In genomic region chr17:27152976-27153723, GRCm38 (mm10) we compare ENCODE assay signal across 10 mouse cellular contexts. TPM values are rescaled to one million over a fixed set of nuclear protein-coding genes. Genes with fewer than 3 reads are reported as not detected.
DNase-seq lines count a peak whose midpoint lies in the region; ATAC-seq and TF ChIP-seq lines count a peak whose summit lies in the region.
"Had no signal": no experiment of that assay in that cellular context is flagged by ENCODE, and none has a peak within 500 bp of the region (broad histone marks: within the 10 kb centered on the region; RNA-seq: fewer than 3 reads in every experiment).

No protein-coding gene starts in this region.

- H3K4me2 ChIP-seq in forebrain, postnatal 0 days (ENCODE audit: low read depth), result no peak overlapping the region
- no peak overlapping the region for H3K4me2 ChIP-seq in forebrain, embryonic 12.5 days
- H3K4me2 ChIP-seq in intestine, embryonic 15.5 days (replicated peaks), result no peak overlapping the region
- H3K4me2 ChIP-seq: neural tube, embryonic 13.5 days had no signal

- no peak overlapping the region for H3K4me3 ChIP-seq in forebrain, postnatal 0 days (ENCODE audit: low read depth, low read length)
- H3K4me3 ChIP-seq in forebrain, embryonic 12.5 days (replicated peaks), result no peak overlapping the region
- no peak overlapping the region for H3K4me3 ChIP-seq in intestine, embryonic 15.5 days (replicated peaks)
- H3K4me3 ChIP-seq: neural tube, embryonic 13.5 days had no signal

- H3K36me3 ChIP-seq in forebrain, postnatal 0 days (ENCODE audit: insufficient read depth), result no peaks in the 10 kb centered on the region
- H3K36me3 ChIP-seq in forebrain, embryonic 12.5 days (replicated peaks), result no peaks in the 10 kb centered on the region
- H3K36me3 ChIP-seq in intestine, embryonic 15.5 days, result no peaks in the 10 kb centered on the region
- H3K36me3 ChIP-seq: neural tube, embryonic 13.5 days had no signal

- no peak for TF ChIP-seq CTCF in forebrain, postnatal 0 days (IDR thresholded peaks at IDR 0.05; ENCODE audit: low read depth)

- H3K27me3 ChIP-seq in forebrain, postnatal 0 days (ENCODE audit: insufficient read depth, low read length), result no peaks in the 10 kb centered on the region
- H3K27me3 ChIP-seq in forebrain, embryonic 12.5 days, result peaks cover 3% of the 10 kb centered on the region; the same call in 1 of the 2 replicates
- no peaks in the 10 kb centered on the region for H3K27me3 ChIP-seq in intestine, embryonic 15.5 days (replicated peaks)
- H3K27me3 ChIP-seq: neural tube, embryonic 13.5 days had no signal

- no peak overlapping the region for H3K27ac ChIP-seq in forebrain, postnatal 0 days (ENCODE audit: low read depth, low read length)
- no peak overlapping the region for H3K27ac ChIP-seq in forebrain, embryonic 12.5 days
- no peak overlapping the region for H3K27ac ChIP-seq in intestine, embryonic 15.5 days
- H3K27ac ChIP-seq: neural tube, embryonic 13.5 days had no signal

- ATAC-seq in forebrain, postnatal 0 days, result 0 out of 2 replicates have a peak, but pooled peaks have one; percentile 10
- no peak for ATAC-seq in forebrain, embryonic 12.5 days (ENCODE audit: low FRiP score)
- peak; percentile 63 for ATAC-seq in intestine, embryonic 15.5 days

- H3K9me3 ChIP-seq in forebrain, postnatal 0 days (ENCODE audit: low read length), result no peaks in the 10 kb centered on the region
- H3K9me3 ChIP-seq in forebrain, embryonic 12.5 days, result no peaks in the 10 kb centered on the region
- H3K9me3 ChIP-seq in intestine, embryonic 15.5 days, result no peaks in the 10 kb centered on the region
- H3K9me3 ChIP-seq: neural tube, embryonic 13.5 days had no signal

- no peaks in the 10 kb centered on the region for H3K4me1 ChIP-seq in forebrain, postnatal 0 days (ENCODE audit: insufficient read depth)
- peaks cover 14% of the 10 kb centered on the region; the same call in 1 of the 2 replicates for H3K4me1 ChIP-seq in forebrain, embryonic 12.5 days
- H3K4me1 ChIP-seq in intestine, embryonic 15.5 days (replicated peaks), result peaks cover 6% of the 10 kb centered on the region

- no peak overlapping the region for H3K9ac ChIP-seq in forebrain, postnatal 0 days
- no peak overlapping the region for H3K9ac ChIP-seq in forebrain, embryonic 12.5 days
- H3K9ac ChIP-seq in intestine, embryonic 15.5 days, result no peak overlapping the region
- H3K9ac ChIP-seq: neural tube, embryonic 13.5 days had no signal

- no peak for DNase-seq in forebrain, postnatal 0 days
- peak; percentile 38 for DNase-seq in lung, postnatal 25 days (ENCODE audit: low spot score)
- no peak for DNase-seq in lung, postnatal 4 days
- peak; percentile 83 for DNase-seq in skeletal muscle tissue, adult 2 months (ENCODE audit: low read depth, low spot score)
- no peak for DNase-seq in cerebellum, postnatal 25 days
- DNase-seq in embryo, embryonic 9.5 days (ENCODE audit: extremely low spot score), result no peak
- DNase-seq: thymus, postnatal 25 days had no signal

- WGBS in forebrain, postnatal 0 days, result 57% methylated on average over 8 of the region's 8 CpGs
- 72% methylated on average over 8 of the region's 8 CpGs for WGBS in forebrain, embryonic 12.5 days
- WGBS in intestine, embryonic 15.5 days, result 52% methylated on average over 8 of the region's 8 CpGs

RNA-seq across cellular contexts. Expression of gene Ip6k3, which starts 14.4 kb away (rescaled TPM):
- total RNA-seq in forebrain, postnatal 0 days (2014; rRNA removed), result 0.08 TPM in 1 of 2 replicates, not detected in the other
- polyA plus RNA-seq in forebrain, postnatal 0 days (2015; fragmentation: Nextera tagmentation; extraction: Ambion mirVana), result 0.06 TPM in 2 replicates
- 0.13 TPM in 1 of 2 replicates, not detected in the other for polyA plus RNA-seq in forebrain, embryonic 12.5 days (2016; fragmentation: Nextera tagmentation; extraction: Ambion mirVana)
- polyA plus RNA-seq in intestine, embryonic 15.5 days (2015; fragmentation: Nextera tagmentation; extraction: Ambion mirVana), result 0.06 and 0.14 TPM in 2 replicates

RNA-seq across cellular contexts. Expression of gene Uqcc2, which starts 19.4 kb away (rescaled TPM):
- total RNA-seq in forebrain, postnatal 0 days (2014; rRNA removed), result 214 and 330 TPM in 2 replicates
- 388 and 459 TPM in 2 replicates for polyA plus RNA-seq in forebrain, postnatal 0 days (2015; fragmentation: Nextera tagmentation; extraction: Ambion mirVana)
- polyA plus RNA-seq in forebrain, embryonic 12.5 days (2016; fragmentation: Nextera tagmentation; extraction: Ambion mirVana), result 274 and 306 TPM in 2 replicates
- polyA plus RNA-seq in intestine, embryonic 15.5 days (2015; fragmentation: Nextera tagmentation; extraction: Ambion mirVana), result 266 and 272 TPM in 2 replicates

RNA-seq across cellular contexts. Expression of gene Lemd2, which starts 51.1 kb away (rescaled TPM):
- total RNA-seq in forebrain, postnatal 0 days (2014; rRNA removed), result 86.9 and 90.7 TPM in 2 replicates
- 17.7 and 19.2 TPM in 2 replicates for polyA plus RNA-seq in forebrain, postnatal 0 days (2015; fragmentation: Nextera tagmentation; extraction: Ambion mirVana)
- polyA plus RNA-seq in forebrain, embryonic 12.5 days (2016; fragmentation: Nextera tagmentation; extraction: Ambion mirVana), result 30.6 and 30.8 TPM in 2 replicates
- polyA plus RNA-seq in intestine, embryonic 15.5 days (2015; fragmentation: Nextera tagmentation; extraction: Ambion mirVana), result 10.9 and 12.2 TPM in 2 replicates

Comparison
In these comparisons a context has a peak if more than half of its experiments do, and no peak if none do; other contexts are left out.
1. DNase-seq: peak in lung, postnatal 25 days (single experiment) and skeletal muscle tissue, adult 2 months (single experiment); none in forebrain, postnatal 0 days (single experiment), lung, postnatal 4 days (0 of 2), cerebellum, postnatal 25 days (0 of 2) and embryo, embryonic 9.5 days (single experiment).